Mouse (Mus musculus): ENCODE measurements around the gene Cdh6.

DNA sequence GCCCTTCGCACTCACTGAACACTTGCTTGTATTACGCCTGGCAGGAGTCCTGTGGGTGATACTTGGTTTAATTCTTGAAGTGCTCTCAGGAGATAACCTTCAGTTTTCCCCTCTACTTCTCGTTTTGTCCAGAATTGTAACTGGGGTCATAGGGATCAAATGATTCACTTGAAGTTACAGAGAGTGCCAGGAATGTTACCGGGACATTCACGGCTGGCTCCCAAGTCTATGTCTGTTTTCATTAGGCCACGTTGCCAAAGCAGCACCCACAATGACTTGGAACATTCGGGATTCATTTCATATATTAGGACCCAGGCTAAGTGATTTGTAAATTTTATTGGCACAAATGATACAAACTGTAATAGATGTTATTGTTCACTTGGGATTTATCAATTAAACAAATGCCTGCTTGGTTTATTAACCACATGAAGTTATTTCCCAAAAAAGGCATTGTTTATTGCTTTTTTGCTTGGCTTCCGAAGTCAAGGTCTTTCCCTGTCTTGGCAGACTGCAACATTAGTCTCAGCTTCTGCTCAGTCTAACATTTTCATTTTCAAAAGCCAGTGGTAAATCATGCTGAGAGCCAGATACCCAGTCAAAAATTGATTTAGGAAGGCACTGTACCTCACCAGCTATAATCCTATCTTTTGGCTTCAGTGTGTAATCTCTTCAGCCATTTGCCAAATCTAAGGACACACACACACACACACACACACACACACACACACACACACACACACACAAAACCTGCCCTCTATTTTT is 96.4 kb downstream of the Cdh6 start:
- TF ChIP-seq CTCF (IDR thresholded peaks at IDR 0.05; ENCODE audit: low read depth) (no peak), EP300 (IDR thresholded peaks at IDR 0.05; ENCODE audit: low read depth) (no peak)
